Mouse (Mus musculus) liver, adult 2 months (tissue): Measurements from ENCODE around the gene Adam19.

Source experiments
- CTCF ChIP-seq: fragments of 200-500 bp; IDR thresholded peaks from 2 replicates; pipeline ENCODE4 v1.5.1; 2011; ENCODE audit warnings: low read depth, low read length, control low read depth
- POLR2A ChIP-seq: fragments of 200-500 bp; IDR thresholded peaks from 2 replicates; pipeline ENCODE4 v1.6.1; 2011; ENCODE audit warnings: low read length, control low read depth; ENCODE audit not compliant: insufficient read depth; ENCODE audit errors: extremely low read depth

DNA sequence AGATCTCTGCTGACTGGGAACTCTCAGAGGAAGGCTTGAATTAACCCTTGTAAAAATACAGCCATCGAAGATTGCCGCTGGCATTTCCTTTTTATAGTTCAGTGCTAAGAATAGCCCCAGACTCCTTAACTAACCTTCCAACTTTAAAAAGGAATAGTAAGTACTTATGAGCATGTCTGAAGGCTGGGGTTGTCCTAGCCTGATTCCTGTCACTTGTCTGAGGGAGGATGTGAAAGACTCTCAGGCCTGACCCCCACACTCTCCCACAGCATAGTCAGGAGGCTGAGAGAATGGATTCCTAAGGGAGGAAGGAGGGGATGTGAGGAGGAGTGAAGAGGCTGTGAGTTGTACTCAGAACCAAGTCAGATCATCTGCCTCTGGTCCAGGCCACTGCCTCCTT, 26.3 kb upstream of the Adam19 start:
- TF ChIP-seq CTCF (no peak), POLR2A (no peak)
